Mouse (Mus musculus) left cerebral cortex, adult 8-10 months (tissue): ENCODE data around the gene Gm7324. TPM values are rescaled to one million over a fixed set of nuclear protein-coding genes. Genes with fewer than 3 reads are reported as not detected.
"Not testable (repeated sequence)": the region's sequence is repeated elsewhere in the genome, so short reads cannot be mapped to it uniquely, and the experiment has no call there.

Source experiments
- DNase-seq, 2 experiments: peaks; one replicate each; pipeline ENCODE4 v3.0.0; 2022; ENCODE audit warnings: low spot score in 2 of 2
- total RNA-seq, 4 experiments: library from RNA; stranded (reverse); gene quantifications; 2 replicates each; pipeline ENCODE4 v1.2.4; 2022

Gm7324 gene
- 1 to 10 TPM in 2 of 4 experiments, under 1 TPM in 2; 0.39 to 2.3 (median 0.98) TPM for total RNA-seq

DNA sequence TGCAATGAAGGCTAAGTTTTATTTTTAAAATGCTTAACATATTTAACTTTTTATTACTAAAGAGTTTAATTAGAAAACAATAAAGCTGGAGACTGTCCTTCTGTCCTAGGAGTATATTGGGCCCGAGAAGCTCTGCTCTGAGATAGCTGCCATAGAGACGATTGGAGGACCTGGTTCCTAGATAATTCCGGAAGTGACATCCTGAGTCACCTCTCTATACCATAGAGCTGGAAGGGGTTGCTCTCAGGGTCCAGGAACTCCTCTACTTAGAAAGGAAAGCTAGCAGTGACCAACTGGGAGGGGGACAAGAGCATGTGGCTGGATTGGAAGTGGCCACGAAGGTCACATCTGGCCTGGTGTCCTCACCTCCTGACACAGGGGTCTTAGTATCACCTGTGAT, at the start of gene Gm7324:
Gene Gm7324 (plus strand): TSS at position 208 of the 400 bp plus-strand sequence.
- DNase-seq = not testable (repeated sequence)

DNA sequence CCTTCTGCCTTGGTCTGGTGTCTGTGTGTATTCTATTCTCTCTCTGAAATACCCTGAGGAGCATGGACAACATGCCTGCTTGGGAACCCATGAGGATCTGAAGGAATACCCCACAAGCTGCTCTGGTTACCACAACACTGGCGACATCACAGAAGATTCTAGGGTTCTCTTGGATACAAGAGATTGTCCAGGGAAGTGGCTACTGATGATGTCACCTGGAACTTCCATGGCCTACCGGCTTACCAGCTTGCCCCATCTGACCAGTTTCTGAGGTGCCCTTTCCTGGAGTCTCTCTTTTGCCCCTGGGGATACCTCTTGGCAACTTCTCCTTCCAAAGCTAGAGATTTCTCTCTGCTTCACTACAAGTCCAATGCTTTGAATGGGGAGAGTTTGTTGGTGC, 20.5 kb upstream of the Gm7324 start, which contains the start of gene Gm8165:
Gene Gm8165 (minus strand): TSS at position 101 of the 400 bp plus-strand sequence.
- DNase-seq = not testable (repeated sequence)

GRCm38 (mm10) chr14:43727385-43727784, 29.8 kb downstream of the Gm7324 start, which contains the start of gene Gm16506:
Gene Gm16506, minus strand, starts transcription at chr14:43727485.
- not testable (repeated sequence) for DNase-seq

GRCm38 (mm10) chr14:43747566-43747965, 49.9 kb downstream of the Gm7324 start, which contains the start of gene Gm6526:
Gene Gm6526, plus strand, starts transcription at chr14:43747866.
- DNase-seq = not testable (repeated sequence)

Other genes starting within 250 kb of the Gm7324 start
- under 1 TPM; 0.46 to 0.70 (median 0.58) TPM for gene Gm5799, start 154.3 kb upstream of the Gm7324 start, total RNA-seq
- not detected for gene Gm17654, start 118.7 kb upstream of the Gm7324 start, total RNA-seq
- gene Gm10375, start 89.8 kb upstream of the Gm7324 start, total RNA-seq = not detected
- gene Gm8165, start 20.6 kb upstream of the Gm7324 start, total RNA-seq = not detected
- not detected for gene Gm16506, start 29.7 kb downstream of the Gm7324 start, total RNA-seq
- gene Gm6526, start 50.0 kb downstream of the Gm7324 start, total RNA-seq = not detected
- gene Gm8180, start 86.9 kb downstream of the Gm7324 start, total RNA-seq = not detected
- not detected for gene Ear1, start 177.7 kb downstream of the Gm7324 start, total RNA-seq
- gene Ear10, start 225.7 kb downstream of the Gm7324 start, total RNA-seq = not detected
- gene Gm8113, start 227.6 kb downstream of the Gm7324 start, total RNA-seq = under 1 TPM in 3 of 4 experiments, not detected in 1; 0.13 to 0.18 (median 0.15) TPM